Mouse (Mus musculus): Measurements from ENCODE around the gene Map4k1. TPM values are rescaled to one million over a fixed set of nuclear protein-coding genes. Genes with fewer than 3 reads are reported as not detected.
"Not testable (repeated sequence)": the region's sequence is repeated elsewhere in the genome, so short reads cannot be mapped to it uniquely, and the experiment has no call there.

The Map4k1 gene
- polyA plus RNA-seq, 1 experiment = 3.6 TPM

DNA sequence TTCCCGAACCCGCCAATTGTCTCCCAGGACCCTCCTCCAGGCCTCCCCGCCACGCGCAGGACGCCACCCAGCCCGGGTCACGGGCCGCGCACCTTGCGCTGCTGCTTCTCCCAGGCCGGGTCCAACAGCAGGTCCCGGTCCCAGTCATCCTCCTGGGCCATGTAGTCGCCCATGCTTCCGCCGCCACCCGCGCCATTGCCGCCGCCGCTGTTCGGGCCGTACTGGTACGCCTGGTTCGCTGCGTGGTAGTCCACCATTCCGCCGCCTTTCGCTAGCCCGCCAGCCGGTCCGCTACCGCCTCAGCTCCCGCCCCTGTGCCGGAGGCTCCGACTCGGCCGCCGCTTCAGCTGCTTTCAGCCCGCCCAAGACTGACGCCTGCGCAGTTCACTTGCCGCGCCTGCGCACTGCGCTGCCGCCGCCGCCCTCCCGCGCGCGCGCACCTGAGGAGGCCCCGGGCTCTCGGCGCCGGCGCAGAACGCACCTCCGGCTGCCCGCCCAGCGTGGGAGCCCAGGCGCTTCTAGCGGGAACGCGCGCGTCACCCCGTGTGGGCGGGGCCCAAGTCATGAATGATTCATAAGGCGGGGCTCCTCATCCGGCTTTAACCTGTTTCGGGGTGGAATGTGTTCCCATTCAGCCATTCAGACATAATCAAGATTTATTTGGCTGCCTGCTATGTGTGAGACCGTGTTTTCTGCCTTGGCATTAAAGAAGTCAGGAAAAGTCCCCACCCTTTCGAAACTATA is 19.8 kb upstream of the Map4k1 start, which contains the start of gene Actn4:
Gene Actn4, minus strand, starts transcription at position 414 of the 744 bp plus-strand sequence.
- Histone ChIP-seq H3K27me3 (ENCODE audit: control insufficient read depth, insufficient read depth, insufficient read length) (no peaks in the 10 kb centered on the region), H3K79me2 (ENCODE audit: control insufficient read depth, insufficient read depth) (peaks cover 50% of the 10 kb centered on the region), H3ac (ENCODE audit: control insufficient read depth, insufficient read length, low read depth) (peak within 1 kb of the TSS; percentile 77), H3K79me3 (ENCODE audit: low read depth) (peaks cover 47% of the 10 kb centered on the region), H3K4me3 (ENCODE audit: insufficient read depth, poor library complexity, severe bottlenecking) (peak within 1 kb of the TSS; percentile 83), H3K36me3 (ENCODE audit: control insufficient read depth, insufficient read depth) (peaks cover 12% of the 10 kb centered on the region)
- TF ChIP-seq MYOG (IDR thresholded peaks at IDR 0.05; ENCODE audit: control insufficient read depth, extremely low read depth, insufficient read length) = no peak
- TF ChIP-seq MAX (IDR thresholded peaks at IDR 0.05) = peak; percentile 31
- no peak for TF ChIP-seq CTCF (IDR thresholded peaks at IDR 0.05; ENCODE audit: control insufficient read depth, insufficient read depth, insufficient read length)
- TF ChIP-seq FOSL1 (IDR thresholded peaks at IDR 0.05; ENCODE audit: insufficient read depth, low read length, poor library complexity, severe bottlenecking) = no peak

DNA sequence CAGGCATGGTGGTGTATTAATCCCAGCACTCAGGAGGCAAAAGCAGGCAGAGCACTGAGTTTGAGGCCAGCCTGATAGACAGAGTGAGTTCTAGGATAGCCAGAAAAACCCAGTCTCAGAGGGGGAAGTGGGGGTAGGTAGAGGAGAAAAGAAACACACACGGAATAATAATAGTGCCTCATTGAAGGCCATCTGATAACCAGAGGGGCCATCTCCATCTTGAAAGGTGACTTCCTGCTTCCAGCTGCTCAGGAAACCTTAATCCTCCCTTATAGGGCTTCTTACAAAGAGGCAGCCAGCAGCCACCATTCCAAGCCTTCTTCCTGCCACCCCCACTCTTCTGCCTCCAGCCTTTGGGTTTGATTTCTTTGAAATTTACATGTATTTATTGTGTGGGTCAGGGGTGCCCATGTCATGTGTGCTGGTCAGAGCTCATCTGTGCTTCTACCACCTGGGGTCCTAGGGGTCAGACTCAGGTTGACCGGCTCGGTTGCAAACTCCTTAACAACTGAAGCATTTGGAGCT is 18.4 kb upstream of the Map4k1 start:
- H3K27me3 ChIP-seq (ENCODE audit: control insufficient read depth, insufficient read depth, insufficient read length) = no peaks in the 10 kb centered on the region
- peaks cover 35% of the 10 kb centered on the region for H3K79me3 ChIP-seq (ENCODE audit: low read depth)
- no peak overlapping the region for H3ac ChIP-seq (ENCODE audit: control insufficient read depth, insufficient read length, low read depth)
- TF ChIP-seq CTCF (IDR thresholded peaks at IDR 0.05; ENCODE audit: control insufficient read depth, insufficient read depth, insufficient read length) (no peak), MYOD1 (IDR thresholded peaks at IDR 0.05; ENCODE audit: control insufficient read depth, insufficient read length, low read depth) (no peak), CEBPB (IDR thresholded peaks at IDR 0.05; ENCODE audit: low read depth) (no peak), FOSL1 (IDR thresholded peaks at IDR 0.05; ENCODE audit: insufficient read depth, low read length, poor library complexity, severe bottlenecking) (no peak), MYOG (IDR thresholded peaks at IDR 0.05; ENCODE audit: control insufficient read depth, extremely low read depth, insufficient read length) (no peak), MAX (IDR thresholded peaks at IDR 0.05) (no peak), USF1 (IDR thresholded peaks at IDR 0.05; ENCODE audit: low read depth) (no peak)
- H3K79me2 ChIP-seq (ENCODE audit: control insufficient read depth, insufficient read depth) = peaks cover 36% of the 10 kb centered on the region
- H3K36me3 ChIP-seq (ENCODE audit: control insufficient read depth, insufficient read depth) = peaks cover 7% of the 10 kb centered on the region
- no peak overlapping the region for H3K4me3 ChIP-seq (ENCODE audit: insufficient read depth, poor library complexity, severe bottlenecking)

DNA sequence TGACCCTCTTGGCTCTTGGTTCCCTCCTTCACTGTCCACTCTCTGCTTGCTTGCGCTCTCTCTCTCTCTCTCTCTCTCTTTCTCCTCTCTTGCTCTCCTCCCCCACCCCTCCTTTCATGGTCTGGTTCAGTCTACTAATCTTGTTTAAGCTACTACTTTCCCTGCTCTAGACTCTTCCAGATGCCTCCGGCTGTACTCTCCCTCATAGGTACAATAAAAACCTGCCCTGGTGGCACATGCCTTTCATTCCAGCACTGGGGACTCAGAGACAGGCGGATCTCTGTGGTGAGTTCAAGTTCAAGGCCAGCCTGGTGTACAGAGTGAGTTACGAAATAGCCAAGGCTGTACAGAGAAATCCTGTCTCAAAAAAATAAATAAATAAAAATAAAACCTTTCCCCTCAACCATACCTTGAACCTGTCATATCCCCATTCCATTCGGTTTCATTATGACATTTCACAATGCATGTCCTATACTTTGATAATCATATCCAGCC is 16.5 kb upstream of the Map4k1 start:
- Histone ChIP-seq H3K79me2 (ENCODE audit: control insufficient read depth, insufficient read depth) (peaks cover 17% of the 10 kb centered on the region), H3K27me3 (ENCODE audit: control insufficient read depth, insufficient read depth, insufficient read length) (no peaks in the 10 kb centered on the region), H3K79me3 (ENCODE audit: low read depth) (peaks cover 16% of the 10 kb centered on the region), H3K36me3 (ENCODE audit: control insufficient read depth, insufficient read depth) (no peaks in the 10 kb centered on the region), H3K4me3 (ENCODE audit: insufficient read depth, poor library complexity, severe bottlenecking) (no peak overlapping the region), H3ac (ENCODE audit: control insufficient read depth, insufficient read length, low read depth) (no peak overlapping the region)
- no peak for TF ChIP-seq CTCF (IDR thresholded peaks at IDR 0.05; ENCODE audit: control insufficient read depth, insufficient read depth, insufficient read length)
- TF ChIP-seq FOSL1 (IDR thresholded peaks at IDR 0.05; ENCODE audit: insufficient read depth, low read length, poor library complexity, severe bottlenecking) = no peak
- TF ChIP-seq CEBPB (IDR thresholded peaks at IDR 0.05; ENCODE audit: low read depth) = no peak

DNA sequence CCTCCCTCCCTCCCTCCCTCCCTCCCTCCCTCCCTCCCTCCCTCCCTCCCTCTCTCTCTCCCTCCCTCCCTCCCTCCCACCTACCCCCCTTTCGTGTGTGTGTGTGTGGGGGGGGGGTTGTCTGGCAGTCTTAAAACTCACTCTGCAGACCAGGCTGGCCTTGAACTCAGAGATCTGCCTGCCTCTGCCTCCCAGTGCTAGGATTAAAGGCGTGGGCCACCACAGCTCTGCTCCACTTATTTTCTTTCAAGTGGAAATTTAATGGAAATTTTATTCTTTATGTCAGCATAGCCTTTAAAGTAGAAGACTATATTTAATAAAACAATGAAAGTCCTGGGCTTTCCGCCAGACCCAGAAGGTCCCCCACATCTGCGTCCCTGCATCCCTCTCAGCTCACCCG is 15.7 kb upstream of the Map4k1 start:
- Histone ChIP-seq H3K79me2 (ENCODE audit: control insufficient read depth, insufficient read depth) (peaks cover 9% of the 10 kb centered on the region), H3K79me3 (ENCODE audit: low read depth) (peaks cover 8% of the 10 kb centered on the region), H3K27me3 (ENCODE audit: control insufficient read depth, insufficient read depth, insufficient read length) (no peaks in the 10 kb centered on the region)

DNA sequence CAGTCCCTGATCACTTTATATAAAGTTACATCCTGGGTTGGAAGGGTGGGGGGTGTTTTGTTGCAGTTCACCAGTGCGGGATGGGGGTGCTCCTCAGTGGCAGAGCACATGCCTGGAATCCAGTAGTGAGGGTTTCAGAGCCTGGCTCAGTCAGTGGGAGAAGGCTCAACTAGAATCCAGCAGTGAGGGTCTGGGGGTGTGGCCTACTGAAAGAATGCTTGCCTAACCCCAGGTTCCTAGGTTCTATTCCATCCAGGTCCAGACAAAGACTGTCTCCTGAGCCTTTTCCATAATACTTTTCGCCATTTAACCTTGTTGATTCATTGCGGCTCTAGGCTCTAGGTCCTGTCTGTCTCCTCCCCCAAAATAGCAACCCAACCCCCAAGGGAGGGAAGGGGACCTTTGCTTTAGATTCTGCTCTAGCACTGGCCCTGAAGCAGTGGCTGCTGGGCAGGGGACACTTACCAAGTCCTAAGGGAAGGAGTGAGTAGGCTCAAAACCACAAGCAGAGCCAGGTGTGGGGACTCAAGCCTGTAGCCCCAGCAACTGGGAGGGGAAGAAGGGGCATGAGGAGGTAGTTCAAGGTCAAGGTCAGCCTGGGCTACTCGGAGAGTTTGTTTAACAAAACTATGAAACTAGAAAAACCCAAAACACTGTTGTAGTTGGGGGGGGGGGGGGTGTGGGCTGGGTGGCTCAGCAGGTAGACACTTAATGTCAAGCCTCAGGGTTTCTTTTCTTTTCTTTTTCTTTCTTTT is 14.9 kb upstream of the Map4k1 start:
- Histone ChIP-seq H3K4me3 (ENCODE audit: insufficient read depth, poor library complexity, severe bottlenecking) (no peak overlapping the region), H3K79me3 (ENCODE audit: low read depth) (peaks cover under 1% of the 10 kb centered on the region)
- TF ChIP-seq FOSL1 (IDR thresholded peaks at IDR 0.05; ENCODE audit: insufficient read depth, low read length, poor library complexity, severe bottlenecking) = no peak
- TF ChIP-seq CEBPB (IDR thresholded peaks at IDR 0.05; ENCODE audit: low read depth) = no peak
- TF ChIP-seq MYOD1 (IDR thresholded peaks at IDR 0.05; ENCODE audit: control insufficient read depth, insufficient read length, low read depth) = no peak
- no peak for TF ChIP-seq MYOG (IDR thresholded peaks at IDR 0.05; ENCODE audit: control insufficient read depth, extremely low read depth, insufficient read length)
- TF ChIP-seq MAX (IDR thresholded peaks at IDR 0.05) = no peak
- no peak for TF ChIP-seq CTCF (IDR thresholded peaks at IDR 0.05; ENCODE audit: control insufficient read depth, insufficient read depth, insufficient read length)
- no peak for TF ChIP-seq USF1 (IDR thresholded peaks at IDR 0.05; ENCODE audit: low read depth)

More for the DNA sequence above, 15.7 kb upstream of the Map4k1 start:
- Histone ChIP-seq H3K4me3 (ENCODE audit: insufficient read depth, poor library complexity, severe bottlenecking) (no peak overlapping the region), H3K36me3 (ENCODE audit: control insufficient read depth, insufficient read depth) (no peaks in the 10 kb centered on the region), H3ac (ENCODE audit: control insufficient read depth, insufficient read length, low read depth) (no peak overlapping the region)
- no peak for TF ChIP-seq MAX (IDR thresholded peaks at IDR 0.05)
- TF ChIP-seq CEBPB (IDR thresholded peaks at IDR 0.05; ENCODE audit: low read depth) = no peak
- TF ChIP-seq FOSL1 (IDR thresholded peaks at IDR 0.05; ENCODE audit: insufficient read depth, low read length, poor library complexity, severe bottlenecking) = no peak
- TF ChIP-seq MYOG (IDR thresholded peaks at IDR 0.05; ENCODE audit: control insufficient read depth, extremely low read depth, insufficient read length) = no peak
- TF ChIP-seq MYOD1 (IDR thresholded peaks at IDR 0.05; ENCODE audit: control insufficient read depth, insufficient read length, low read depth) = no peak
- TF ChIP-seq CTCF (IDR thresholded peaks at IDR 0.05; ENCODE audit: control insufficient read depth, insufficient read depth, insufficient read length) = no peak
- TF ChIP-seq USF1 (IDR thresholded peaks at IDR 0.05; ENCODE audit: low read depth) = no peak

DNA sequence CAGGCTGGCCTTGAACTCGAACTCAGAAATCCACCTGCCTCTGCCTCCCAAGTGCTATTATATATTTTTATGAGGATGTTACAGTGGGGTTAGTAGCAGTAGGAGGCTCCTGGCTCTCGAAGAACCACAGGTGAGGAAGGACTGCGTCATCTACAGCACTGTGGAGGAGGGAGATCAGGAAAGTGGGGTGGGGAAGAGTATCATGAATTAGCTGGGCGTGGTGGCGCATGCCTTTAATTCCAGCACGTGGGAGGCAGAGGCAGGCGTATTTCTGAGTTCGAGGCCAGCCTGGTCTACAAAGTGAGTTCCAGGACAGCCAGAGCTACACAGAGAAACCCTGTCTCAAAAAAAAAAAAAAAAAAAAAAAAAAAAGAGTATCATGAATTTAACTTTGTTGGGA is 13.7 kb upstream of the Map4k1 start:
- not testable (repeated sequence) for H3K79me2 ChIP-seq (ENCODE audit: control insufficient read depth, insufficient read depth); H3K36me3 ChIP-seq (ENCODE audit: control insufficient read depth, insufficient read depth); H3K79me3 ChIP-seq (ENCODE audit: low read depth); H3K27me3 ChIP-seq (ENCODE audit: control insufficient read depth, insufficient read depth, insufficient read length); H3ac ChIP-seq (ENCODE audit: control insufficient read depth, insufficient read length, low read depth); H3K4me3 ChIP-seq (ENCODE audit: insufficient read depth, poor library complexity, severe bottlenecking)

More for the DNA sequence above, 14.9 kb upstream of the Map4k1 start:
- Histone ChIP-seq H3K79me2 (ENCODE audit: control insufficient read depth, insufficient read depth) (peaks cover 2% of the 10 kb centered on the region), H3ac (ENCODE audit: control insufficient read depth, insufficient read length, low read depth) (no peak overlapping the region), H3K27me3 (ENCODE audit: control insufficient read depth, insufficient read depth, insufficient read length) (no peaks in the 10 kb centered on the region), H3K36me3 (ENCODE audit: control insufficient read depth, insufficient read depth) (no peaks in the 10 kb centered on the region)
